Mouse (Mus musculus) duodenum, adult 2 months (tissue): ENCODE results near the gene Mapk8ip3. TPM values are rescaled to one million over a fixed set of nuclear protein-coding genes. Genes with fewer than 3 reads are reported as not detected.

ENCODE experiments used
- polyA plus RNA-seq: library from polyadenylated mRNA; depleted of rRNA; stranded (reverse); fragments of >200 nt; gene quantifications from 2 replicates; pipeline ENCODE4 v1.2.3, GENCODE M21; 2012; ENCODE audit warnings: low replicate concordance; rRNA removed

Mapk8ip3 gene
- polyA plus RNA-seq, result 36.5 and 57.9 TPM in 2 replicates

GRCm38 (mm10) chr17:24936259-24937237 lies at the start of gene Mapk8ip3:
TSS of gene Mapk8ip3 (minus strand) at chr17:24936977.

DNA sequence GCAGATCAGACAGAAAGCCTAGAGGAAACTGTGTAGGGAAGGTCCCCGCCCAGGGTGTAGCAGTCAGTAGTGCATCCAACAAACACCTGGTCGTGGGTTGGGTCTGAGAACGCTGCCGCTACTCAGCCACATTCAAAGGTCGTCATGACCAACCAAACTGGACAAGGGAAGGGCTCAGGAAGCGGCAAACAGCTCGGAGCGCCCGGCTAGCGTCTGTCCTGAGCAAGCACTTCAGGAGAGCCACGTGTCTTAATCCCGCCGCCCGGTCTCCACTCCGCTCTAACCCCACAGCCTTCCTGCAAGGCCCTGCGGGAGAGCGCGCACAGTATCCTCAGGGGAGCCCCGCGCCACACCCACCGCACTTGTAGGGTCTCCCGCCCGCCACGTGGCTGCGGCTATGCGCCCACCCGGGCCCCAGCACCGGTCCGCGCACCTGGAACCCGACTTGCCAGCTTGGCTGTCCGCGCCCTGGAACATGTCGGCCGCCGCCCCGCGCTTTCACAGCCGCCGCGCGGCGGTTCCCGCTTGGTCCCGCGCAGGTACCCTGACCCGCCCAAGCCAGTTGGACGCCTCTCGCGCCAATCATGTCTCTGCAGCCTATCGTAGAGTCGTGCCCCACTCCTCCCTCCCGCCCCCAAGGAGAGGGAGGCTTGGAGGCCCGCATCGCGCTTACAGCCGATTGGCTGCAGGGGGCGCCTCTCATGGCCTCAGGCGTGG lies 23.5 kb upstream of the Mapk8ip3 start, which contains the start of gene Jpt2:
Gene Jpt2, minus strand, starts transcription at position 555 of the 717 bp plus-strand sequence.

DNA sequence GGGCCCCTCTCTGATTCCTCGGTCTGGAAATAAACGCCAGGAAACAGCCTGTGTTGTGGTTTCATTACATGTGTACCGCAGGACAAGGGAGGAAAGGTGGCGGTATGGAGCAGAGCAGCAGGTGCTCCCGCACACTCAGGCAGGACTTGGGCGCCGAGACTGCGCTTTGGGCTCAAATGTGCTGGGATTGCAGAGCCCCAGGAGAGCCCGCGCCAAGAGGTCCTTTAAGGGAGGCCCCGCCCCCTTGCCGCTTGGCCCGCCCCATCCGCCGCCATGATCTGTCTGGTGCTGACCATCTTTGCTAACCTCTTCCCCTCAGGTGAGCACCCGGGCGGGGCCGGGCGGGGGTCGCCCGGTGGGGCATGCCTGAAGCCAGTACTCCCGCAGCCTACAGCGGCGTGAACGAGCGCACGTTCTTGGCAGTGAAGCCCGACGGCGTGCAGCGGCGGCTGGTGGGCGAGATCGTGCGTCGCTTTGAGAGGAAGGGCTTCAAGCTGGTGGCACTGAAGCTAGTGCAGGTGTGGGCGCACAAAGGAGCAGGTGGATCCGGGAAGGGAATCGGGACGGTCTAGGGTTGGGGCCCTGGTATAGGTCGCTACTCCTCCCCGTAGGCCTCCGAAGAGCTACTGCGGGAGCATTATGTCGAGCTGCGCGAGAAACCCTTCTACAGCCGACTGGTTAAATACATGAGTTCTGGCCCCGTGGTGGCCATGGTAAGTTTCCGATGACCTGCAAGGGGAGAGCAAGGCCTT lies 40.4 kb downstream of the Mapk8ip3 start, which contains the start of gene Nme3:
Gene Nme3, plus strand, starts transcription at position 260 of the 752 bp plus-strand sequence.

GRCm38 (mm10) chr17:24894995-24895547 lies 41.7 kb downstream of the Mapk8ip3 start, which contains the start of the genes Eme2 and Mrps34:
TSS of gene Eme2 (minus strand) at chr17:24895087.
TSS of gene Mrps34 (plus strand) at chr17:24895116.

GRCm38 (mm10) chr17:24886134-24886931 lies 50.4 kb downstream of the Mapk8ip3 start, which contains the start of the genes Nubp2 and Spsb3:
TSS of gene Nubp2 (minus strand) at chr17:24886349.
TSS of gene Spsb3 (plus strand) at chr17:24886643.

GRCm38 (mm10) chr17:24865776-24866175 lies 71.0 kb downstream of the Mapk8ip3 start, which contains the start of gene Igfals:
TSS of gene Igfals (plus strand) at chr17:24865997.

DNA sequence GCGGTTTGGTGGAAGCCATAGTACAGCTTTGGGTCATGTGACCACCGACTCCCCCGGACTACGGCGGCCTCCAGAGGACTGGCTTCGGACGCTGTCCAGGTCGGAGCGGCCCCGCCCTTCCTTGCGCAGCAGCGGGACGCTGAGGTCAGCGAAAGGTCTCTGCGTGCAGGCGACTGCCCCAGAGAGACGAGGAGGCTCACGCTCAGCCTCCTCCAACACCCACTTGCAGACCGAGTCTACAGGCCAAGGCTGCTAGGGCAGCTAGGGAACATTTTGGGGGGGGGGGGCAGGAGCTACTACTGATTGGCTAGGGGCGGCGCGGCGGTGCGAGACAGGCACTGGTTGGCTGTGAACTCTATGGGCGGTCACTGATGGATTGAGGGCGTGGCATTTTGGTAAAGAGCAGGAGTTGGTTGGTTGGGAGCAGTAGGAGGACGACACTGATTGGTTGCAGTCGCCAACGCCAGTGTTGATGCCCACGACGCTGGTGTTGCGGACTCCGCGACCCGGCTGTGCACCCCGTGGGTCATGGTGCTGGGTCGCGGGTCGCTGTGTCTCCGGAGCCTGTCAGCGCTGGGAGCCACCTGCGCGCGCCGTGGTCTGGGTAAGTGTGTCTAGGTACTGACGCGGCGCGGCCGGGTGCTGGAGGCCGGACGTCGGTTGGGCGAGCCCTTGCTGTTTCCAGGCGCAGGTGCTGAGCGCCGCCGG lies 86.6 kb downstream of the Mapk8ip3 start, which contains the start of gene Fahd1:
Gene Fahd1, minus strand, starts transcription at position 300 of the 708 bp plus-strand sequence.

Other genes starting within 250 kb of the Mapk8ip3 start
- gene Syngr3, start 247.0 kb downstream of the Mapk8ip3 start, polyA plus RNA-seq, result 1.7 and 2.1 TPM in 2 replicates
- 30.1 and 63.4 TPM in 2 replicates for gene Gfer, start 240.8 kb downstream of the Mapk8ip3 start, polyA plus RNA-seq
- 76.2 and 104 TPM in 2 replicates for gene Noxo1, start 240.7 kb downstream of the Mapk8ip3 start, polyA plus RNA-seq
- 36.0 and 44.8 TPM in 2 replicates for gene Tbl3, start 229.3 kb downstream of the Mapk8ip3 start, polyA plus RNA-seq
- 0.34 TPM in 1 of 2 replicates, not detected in the other for gene Rnf151, start 218.9 kb downstream of the Mapk8ip3 start, polyA plus RNA-seq
- 3,070 and 3,555 TPM in 2 replicates for gene Rps2, start 218.9 kb downstream of the Mapk8ip3 start, polyA plus RNA-seq
- 314 and 554 TPM in 2 replicates for gene Ndufb10, start 212.5 kb downstream of the Mapk8ip3 start, polyA plus RNA-seq
- gene Rpl3l, start 209.2 kb downstream of the Mapk8ip3 start, polyA plus RNA-seq, result not detected in 2 replicates
- gene Msrb1, start 200.3 kb downstream of the Mapk8ip3 start, polyA plus RNA-seq, result 71.2 and 109 TPM in 2 replicates
- 2.6 and 10.6 TPM in 2 replicates for gene Hs3st6, start 184.0 kb downstream of the Mapk8ip3 start, polyA plus RNA-seq
- gene Meiob, start 132.7 kb downstream of the Mapk8ip3 start, polyA plus RNA-seq, result not detected in 2 replicates
- 213 and 369 TPM in 2 replicates for gene Hagh, start 96.8 kb downstream of the Mapk8ip3 start, polyA plus RNA-seq
- 75.3 and 166 TPM in 2 replicates for gene Fahd1, start 86.6 kb downstream of the Mapk8ip3 start, polyA plus RNA-seq
- gene Igfals, start 71.0 kb downstream of the Mapk8ip3 start, polyA plus RNA-seq, result 1.0 and 2.1 TPM in 2 replicates
- 27.8 and 31.6 TPM in 2 replicates for gene Nubp2, start 50.6 kb downstream of the Mapk8ip3 start, polyA plus RNA-seq
- gene Spsb3, start 50.3 kb downstream of the Mapk8ip3 start, polyA plus RNA-seq, result 86.7 and 115 TPM in 2 replicates
- 20.8 and 32.6 TPM in 2 replicates for gene Eme2, start 41.9 kb downstream of the Mapk8ip3 start, polyA plus RNA-seq
- gene Mrps34, start 41.9 kb downstream of the Mapk8ip3 start, polyA plus RNA-seq, result 189 and 532 TPM in 2 replicates
- 34.1 and 43.8 TPM in 2 replicates for gene Nme3, start 40.5 kb downstream of the Mapk8ip3 start, polyA plus RNA-seq
- 6.7 and 8.4 TPM in 2 replicates for gene Jpt2, start 23.7 kb upstream of the Mapk8ip3 start, polyA plus RNA-seq
- gene Cramp1l, start 78.8 kb upstream of the Mapk8ip3 start, polyA plus RNA-seq, result 5.8 and 8.0 TPM in 2 replicates
- gene Ift140, start 79.1 kb upstream of the Mapk8ip3 start, polyA plus RNA-seq, result 5.5 and 5.6 TPM in 2 replicates
- gene Tmem204, start 146.6 kb upstream of the Mapk8ip3 start, polyA plus RNA-seq, result 14.0 and 15.0 TPM in 2 replicates
- 5.7 and 6.4 TPM in 2 replicates for gene Telo2, start 179.0 kb upstream of the Mapk8ip3 start, polyA plus RNA-seq
- 0.20 TPM in 1 of 2 replicates, not detected in the other for gene Ptx4, start 183.8 kb upstream of the Mapk8ip3 start, polyA plus RNA-seq
- gene Clcn7, start 196.4 kb upstream of the Mapk8ip3 start, polyA plus RNA-seq, result 15.3 and 15.8 TPM in 2 replicates
- gene Ccdc154, start 225.5 kb upstream of the Mapk8ip3 start, polyA plus RNA-seq, result not detected in 2 replicates
- 0.49 TPM in 1 of 2 replicates, not detected in the other for gene Gm38655, start 238.5 kb upstream of the Mapk8ip3 start, polyA plus RNA-seq
- 9.4 and 18.4 TPM in 2 replicates for gene BC003965, start 247.6 kb upstream of the Mapk8ip3 start, polyA plus RNA-seq